Mouse (Mus musculus) WW6 (cell line): ENCODE data around the gene Setdb1.

Experiments used
- DNase-seq: peaks from one replicate; pipeline ENCODE4 v3.0.0-alpha.2; 2013; ENCODE audit warnings: low read depth, low spot score

The Setdb1 gene

DNA sequence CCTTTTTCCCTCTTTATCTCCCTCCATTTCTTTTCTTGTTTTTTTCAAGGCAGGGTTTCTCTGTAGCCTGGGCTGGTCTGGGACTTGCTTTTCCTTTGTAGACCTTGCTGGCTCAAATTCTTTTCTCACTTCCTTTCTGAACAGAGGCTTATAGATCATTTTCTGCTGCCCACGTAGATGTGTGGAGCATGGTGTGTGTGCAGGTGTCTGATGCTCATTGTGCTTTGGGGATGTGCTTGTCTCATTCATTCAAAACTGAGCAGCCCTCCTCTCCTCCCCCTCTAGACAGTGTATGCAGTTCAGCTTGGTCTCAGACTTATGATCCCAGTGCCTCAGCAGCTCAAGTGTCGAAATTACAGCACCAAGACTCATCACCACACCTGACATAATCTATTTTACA is 37.9 kb downstream of the Setdb1 start:
- DNase-seq: no peak

DNA sequence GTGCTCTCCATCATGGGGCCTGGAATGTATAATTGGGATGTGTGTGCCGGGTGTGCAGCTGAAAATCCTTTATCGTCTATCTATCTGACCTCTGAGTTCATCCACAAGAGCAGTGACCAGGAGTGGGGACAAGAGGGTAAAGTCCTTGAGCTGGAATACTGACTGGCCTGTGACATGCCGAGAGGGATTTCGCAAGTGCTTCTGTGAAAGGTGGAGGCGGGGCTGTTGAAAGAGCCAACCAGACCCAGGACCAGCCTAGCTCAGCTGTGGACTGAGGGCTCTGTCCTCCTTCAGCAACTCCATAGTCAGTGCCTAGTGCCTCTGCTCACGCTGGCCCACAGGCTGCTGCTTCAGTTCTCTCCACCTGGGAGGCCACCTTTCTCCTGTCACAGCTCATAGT is 38.5 kb downstream of the Setdb1 start:
- no peak for DNase-seq

DNA sequence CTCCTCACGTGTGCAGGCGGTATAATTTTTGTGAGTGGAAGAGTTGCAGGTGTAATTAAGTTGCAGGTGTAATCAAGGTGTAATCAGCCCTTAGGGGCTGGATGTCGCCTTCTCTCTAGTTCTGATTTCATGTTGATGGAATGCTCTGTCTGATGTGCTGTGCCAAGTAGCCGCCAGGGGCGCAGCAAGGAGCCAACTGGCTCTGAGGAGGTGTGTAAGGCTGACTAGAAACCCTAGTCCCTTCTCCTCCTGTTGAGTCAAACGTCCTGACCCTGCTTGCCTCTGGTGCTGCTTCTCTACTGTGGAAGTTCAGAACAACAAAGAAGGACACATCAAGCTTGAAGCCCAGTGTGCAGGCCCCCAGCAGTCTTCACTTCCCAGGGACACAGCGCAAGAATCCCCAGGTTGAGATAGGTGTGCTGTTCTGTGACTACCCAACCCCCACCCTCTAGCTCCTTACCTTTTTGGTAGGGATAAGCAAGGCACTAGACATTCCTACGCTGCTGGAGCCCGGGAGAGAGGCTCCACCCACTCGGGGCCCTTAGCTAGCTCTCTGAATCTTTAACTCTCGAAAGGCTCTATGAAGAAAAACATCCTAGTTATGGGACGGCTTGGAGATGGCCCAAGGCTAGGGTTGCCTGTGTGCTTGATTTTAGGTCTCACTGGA is 39.5 kb downstream of the Setdb1 start:
- peak; percentile 71 for DNase-seq

DNA sequence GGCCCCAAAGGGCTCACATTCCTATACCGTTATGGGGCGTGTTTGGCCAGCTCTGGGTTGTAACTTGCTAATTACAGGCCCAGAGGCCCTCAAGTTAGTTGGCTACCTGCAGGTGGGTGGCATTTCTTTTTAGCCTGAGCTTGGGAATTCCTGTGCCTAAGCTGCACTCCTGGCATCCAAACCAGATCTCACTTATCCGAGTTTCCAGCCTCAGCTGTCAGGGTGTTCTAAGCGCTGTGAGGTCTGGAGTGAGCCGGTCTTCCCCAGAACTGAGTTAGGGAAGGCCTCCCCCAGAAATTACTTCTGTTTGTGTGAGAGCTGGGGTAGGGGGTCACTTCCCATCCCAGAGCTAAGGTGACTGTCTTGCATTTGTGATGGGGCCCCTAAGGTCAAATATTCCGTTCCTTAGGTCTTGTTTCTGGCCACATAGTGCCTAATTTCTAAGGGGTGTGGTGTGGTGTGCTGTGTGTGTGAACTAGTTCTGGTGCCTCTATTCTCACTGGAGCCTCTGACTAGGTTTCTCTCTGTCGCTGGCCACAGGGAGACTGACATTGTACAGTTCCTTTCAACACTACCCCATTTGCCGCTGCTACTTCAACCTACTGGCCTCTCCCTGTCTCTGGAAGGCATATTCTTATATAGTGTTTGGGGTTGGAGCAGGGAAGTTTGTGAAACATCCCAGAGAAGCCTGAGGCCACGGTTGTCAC is 41.0 kb downstream of the Setdb1 start:
- DNase-seq: no peak

DNA sequence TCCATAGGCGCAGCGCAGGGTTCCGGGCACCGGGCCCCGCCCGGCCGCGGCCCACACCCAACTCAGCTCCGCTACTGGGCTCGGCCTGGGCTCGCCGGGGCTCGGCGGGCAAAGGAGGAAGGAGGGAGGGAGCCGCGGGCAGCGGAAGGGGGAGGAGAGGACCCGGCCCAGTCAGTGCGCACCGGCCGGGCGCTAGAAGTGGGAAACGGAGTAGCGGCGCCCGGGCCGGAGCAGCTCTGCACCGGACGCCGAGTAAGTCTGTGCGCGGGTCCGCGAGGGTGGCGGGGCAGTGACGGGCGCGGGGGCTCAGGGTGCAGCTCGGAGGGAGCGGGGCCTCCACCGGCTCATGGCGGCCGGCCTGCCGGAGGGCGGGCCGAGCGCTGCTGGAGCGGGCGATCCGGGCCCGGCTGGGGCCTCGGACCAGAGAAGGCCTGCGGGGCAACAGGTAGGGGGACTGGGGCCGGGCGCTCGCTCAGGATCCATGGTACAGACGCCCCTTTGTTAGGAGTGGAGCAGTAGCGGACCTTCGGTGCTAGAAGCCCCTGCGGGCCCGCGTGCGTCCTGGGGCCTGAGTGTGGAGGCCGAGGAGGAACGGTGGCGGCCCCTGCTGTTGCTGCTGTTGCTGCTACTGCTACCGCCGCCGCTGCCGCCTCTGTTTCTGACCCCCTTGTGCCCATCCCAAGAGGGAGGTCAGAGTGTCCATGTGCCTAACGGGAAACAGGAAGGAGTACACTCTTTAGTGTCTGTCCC is 41.7 kb downstream of the Setdb1 start:
- DNase-seq: peak; percentile 59

DNA sequence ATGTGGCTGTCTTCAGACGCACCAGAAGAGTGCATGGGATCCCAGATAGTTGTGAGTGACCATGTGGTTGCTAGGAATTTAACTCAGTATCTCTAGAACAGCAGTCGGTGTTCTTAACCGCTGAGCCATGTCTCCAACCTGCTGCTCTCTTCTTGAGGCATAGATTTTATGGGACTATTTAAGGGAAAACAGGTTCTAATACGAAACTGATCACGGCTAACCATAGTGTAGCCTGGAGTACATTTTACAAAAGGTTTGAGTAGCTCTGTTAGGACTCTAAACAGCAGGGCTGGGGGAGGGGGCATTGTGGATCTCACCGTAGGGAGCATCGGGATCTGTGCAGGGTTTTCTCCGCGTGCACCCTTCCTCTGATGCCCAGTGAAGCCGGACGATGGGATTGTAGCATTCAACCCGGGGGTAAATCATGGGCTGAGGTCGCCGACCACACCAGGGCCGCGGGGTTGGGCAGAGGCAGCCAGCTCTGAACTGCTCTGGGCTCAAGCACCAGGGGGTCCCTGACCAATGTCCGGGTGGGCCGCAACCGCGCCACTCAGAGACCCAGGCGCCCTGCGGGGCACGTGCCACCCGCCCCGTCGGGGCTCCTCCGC is 42.4 kb downstream of the Setdb1 start, which contains the start of gene Cers2:
Gene Cers2 (plus strand): TSS at position 306 of the 608 bp plus-strand sequence.
- no peak for DNase-seq

DNA sequence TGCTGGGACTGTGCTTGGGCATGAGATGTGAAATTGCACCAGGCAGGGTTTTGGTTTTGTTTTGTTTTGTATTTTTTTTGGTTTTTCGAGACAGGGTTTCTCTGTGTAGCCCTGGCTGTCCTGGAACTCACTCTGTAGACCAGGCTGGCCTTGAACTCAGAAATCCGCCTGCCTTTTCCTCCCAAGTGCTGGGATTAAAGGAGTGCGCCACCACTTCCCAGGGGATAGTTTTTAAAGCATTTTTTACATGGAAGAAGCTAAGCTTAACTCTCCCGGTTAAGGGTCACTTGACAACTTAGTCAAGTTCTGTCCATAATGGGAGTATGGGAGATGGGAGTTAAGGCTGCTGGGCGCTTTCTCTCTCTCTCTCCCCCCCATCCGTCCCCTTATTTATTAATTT is 42.9 kb downstream of the Setdb1 start:
- DNase-seq: no peak

DNA sequence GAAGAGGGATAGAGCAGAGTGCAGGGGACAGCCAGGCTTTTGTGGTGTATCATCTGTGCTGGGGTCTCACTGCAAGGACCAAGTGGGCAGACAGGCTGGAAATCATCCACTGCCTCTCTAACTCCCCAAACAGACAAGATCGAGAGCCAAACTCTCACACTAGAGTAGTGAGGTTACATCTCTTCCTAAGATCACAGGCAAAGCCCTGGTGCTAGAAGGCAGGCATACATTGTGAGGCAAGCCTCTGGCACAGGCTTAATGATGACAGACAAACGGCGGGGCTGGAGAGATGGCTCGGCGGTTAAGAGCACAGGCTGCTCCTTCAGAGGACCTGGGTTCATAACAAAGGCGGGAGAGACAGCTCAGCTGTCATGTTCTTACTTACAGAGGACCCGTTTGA is 43.5 kb downstream of the Setdb1 start:
- DNase-seq: no peak

DNA sequence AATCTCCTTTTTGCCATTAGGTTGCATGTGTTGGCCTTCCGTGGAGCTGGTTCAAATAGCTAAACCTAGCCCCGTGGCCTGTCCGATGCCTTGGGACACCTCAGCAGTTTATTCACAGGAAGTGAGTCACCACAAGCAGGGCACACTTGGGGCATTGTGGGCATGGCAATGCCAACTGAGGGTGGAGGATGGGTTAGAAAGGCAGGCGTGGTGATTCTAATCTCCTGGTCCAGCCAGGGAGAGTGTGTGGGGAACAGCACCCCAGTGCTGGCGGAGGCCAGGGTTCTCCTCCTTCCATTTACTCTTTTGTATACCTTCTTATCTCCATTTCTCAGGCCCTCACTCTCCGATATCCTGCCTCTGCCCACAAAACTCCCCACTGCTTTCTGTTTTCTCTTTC is 44.4 kb downstream of the Setdb1 start:
- DNase-seq: no peak

DNA sequence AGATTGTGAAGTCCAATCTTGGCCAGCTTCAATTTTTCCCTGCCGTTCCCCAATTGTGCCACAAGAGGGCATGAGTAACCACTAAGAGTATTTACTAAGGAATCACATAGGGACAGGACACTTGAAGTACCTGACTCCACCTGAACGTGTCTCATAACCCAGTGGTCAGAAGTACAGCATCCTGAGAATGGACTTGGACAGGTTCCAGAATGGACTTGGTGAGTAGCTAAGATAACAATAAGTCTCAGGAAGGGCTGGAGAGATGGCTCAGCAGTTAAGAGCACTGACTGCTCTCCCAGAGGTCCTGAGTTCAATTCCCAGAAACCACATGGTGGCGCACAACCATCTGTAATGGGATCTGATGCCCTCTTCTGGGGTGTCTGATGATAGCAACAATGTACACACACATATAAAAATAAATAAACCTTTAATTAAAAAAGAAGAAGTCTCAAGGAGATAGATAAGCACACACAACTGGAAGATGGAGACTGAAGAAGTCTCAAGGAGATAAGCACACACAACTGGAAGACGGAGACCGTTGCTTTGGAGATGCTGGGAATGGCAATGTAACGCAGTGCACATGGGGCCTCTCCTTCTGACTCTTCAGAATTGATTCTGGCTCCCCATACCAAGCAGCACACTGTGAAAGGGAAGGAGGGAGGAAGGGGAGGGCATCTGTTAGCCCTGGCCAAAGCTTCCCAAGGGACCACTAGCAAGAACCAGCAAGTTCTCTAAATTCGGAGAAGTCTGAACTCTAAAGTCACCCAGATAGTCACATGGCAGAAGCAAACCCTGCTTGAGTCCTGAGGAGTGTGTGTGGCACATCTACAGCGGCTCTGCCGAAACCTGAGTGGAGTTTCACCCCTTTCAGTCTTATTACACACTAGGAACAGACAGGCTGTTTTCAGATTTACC is 45.8 kb downstream of the Setdb1 start:
- peak; percentile 63 for DNase-seq

DNA sequence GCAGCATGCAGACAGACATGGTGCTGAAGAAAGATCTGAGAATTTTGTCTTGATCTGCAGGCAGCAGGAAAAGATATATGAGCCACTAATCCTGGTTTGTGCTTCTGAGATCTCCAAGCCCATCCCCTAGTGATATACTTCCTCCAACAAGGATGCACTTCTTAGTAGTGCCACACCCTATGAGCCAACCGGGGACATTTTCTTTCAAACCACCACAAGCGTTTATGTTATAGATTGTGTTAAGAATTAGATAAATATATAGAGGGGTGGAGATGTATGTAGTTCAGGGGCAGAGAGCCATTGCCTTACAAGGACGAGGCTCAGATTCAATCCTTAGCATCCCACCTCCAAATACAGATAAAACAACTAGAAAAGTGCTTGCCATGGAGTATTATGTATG is 46.5 kb downstream of the Setdb1 start:
- DNase-seq: no peak

DNA sequence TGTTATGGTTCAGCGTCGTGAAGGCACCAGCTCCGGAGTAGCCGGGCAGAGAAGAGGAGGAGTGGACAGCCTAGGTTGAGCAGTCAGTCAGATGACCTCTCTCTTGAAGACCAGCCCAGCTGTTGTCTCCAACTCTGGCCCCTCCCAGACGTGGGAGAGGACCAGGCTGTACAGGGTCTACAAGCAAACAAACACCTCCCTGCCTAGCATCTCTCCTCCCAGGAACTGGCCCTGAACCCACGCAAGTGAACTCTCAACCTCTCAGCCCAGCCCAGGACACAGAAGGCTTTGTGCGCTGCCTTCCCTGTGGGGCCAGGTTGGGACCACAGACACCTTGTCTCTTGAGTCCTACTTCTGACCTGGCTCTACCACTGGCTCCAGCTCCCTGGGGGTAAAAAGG is 49.9 kb downstream of the Setdb1 start, which contains the start of gene Anxa9:
Gene Anxa9 (minus strand): TSS at position 77 of the 400 bp plus-strand sequence.
- DNase-seq: no peak

DNA sequence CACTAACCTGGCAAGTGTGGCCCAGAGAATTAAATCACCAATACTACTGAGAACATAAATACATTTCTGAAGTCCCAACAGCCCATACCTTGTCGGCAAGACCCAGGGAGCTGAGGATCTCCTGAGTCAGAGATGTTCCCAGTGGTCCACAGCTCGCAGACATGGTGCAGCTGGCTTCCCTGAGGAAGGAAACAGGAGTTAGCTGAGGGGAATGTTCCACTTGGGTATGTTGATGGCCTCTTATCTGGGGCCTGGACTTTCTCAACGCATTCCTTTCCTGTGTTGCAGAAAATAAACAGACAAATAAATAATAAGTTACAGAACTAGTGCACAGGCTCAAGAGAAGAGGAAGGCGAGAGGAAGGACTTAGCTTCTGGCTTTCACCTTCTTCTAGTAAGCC is 50.8 kb downstream of the Setdb1 start:
- DNase-seq: no peak

DNA sequence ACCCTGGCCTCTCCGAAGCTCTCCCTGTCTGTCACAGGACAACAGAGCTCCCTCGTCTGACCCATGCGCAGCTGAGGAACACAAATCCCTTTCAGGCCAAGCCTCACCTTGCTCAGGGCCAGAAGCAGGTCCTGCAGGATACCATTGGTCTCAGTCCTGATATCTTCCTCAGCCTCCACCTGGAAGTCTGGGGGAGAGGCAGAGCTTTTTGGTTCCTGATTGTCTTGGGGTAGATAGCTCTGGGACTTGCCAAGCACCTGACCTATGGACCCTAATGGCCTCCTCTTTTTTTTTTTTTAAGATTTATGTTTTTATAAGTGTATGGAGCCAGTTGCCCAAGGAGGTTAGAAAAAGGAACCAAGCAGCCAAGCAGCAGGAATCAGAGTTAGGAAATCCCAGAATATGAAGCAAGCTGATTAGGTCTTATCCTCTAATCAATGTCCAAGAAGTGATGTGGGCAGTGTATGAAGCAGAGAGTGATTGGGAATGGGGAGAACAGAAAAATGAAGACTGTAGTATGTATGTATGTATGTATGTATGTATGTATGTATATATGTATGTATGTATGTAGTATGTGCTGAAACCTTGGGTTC is 55.7 kb downstream of the Setdb1 start:
- no peak for DNase-seq

DNA sequence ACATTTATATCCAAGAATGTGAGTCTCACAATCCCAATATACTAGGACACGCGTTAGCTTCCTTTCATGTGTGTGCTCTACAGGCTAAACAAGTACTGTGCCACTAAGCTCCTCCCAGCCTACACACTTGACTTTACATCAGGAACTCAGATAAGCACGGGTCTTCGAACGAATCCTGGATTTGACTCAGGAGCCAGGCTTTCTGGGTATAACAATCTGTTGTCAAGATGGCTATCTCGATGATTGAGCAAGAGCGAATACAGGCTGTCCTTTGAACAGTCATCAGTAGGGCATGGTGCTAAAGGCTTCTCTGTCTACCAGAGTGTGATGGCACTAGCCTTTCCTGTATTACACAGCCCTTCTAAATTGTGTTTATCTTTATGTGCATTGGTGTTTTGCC is 59.0 kb downstream of the Setdb1 start:
- no peak for DNase-seq

DNA sequence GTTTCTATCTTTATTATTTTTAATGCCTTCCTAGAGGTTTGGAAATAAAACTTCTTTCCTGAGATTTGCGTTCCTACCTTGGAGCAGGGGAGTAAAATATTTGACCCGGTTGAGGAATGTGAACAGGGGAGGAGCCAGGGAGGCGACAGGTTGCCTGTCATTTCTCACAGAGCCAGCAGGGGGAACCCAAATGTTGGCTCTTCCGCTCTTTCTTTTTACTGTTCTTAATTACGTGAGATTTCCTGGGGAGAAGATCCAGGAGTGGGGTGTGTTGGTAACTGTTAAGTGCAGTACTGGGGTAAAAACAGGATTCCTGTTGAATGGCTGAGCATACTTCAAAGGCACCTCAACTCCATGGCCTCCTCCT is 60.9 kb downstream of the Setdb1 start:
- no peak for DNase-seq

DNA sequence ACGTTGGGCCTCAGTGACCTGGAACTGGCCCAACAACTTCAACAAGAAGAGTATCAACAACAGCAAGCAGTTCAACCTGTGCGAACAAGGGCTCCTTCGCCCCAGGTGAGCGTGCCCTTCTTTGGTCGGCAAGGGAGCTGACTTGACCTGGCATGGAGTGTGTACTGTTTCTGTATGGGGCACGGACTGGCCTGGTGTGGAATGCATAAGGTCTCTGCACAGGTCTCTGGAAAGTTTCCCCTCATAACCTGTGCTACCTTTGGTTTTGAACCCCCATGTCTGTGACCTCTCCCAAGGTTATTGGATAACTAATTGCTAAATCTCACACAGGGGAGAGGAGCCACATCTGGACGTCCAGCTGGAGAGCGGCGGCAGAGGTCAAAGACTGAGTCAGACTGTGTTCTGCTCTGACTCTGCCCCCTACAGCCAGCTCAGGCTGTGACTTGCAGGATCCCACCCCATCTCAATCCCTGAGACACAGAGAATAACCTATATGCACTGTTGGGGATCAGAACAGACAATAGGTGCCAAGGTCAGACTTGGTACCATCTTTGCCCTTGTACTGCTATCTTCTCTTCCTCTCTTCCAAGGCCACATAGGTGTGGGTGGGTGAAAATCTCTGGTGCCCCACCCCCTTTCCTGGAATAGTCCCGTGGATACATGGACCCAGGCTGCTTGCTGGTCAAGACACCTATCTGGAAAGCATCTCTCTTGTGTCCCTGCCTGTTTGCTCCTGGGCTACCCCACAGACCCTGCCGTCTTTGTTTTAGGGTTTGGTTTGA is 61.5 kb downstream of the Setdb1 start:
- DNase-seq: no peak

DNA sequence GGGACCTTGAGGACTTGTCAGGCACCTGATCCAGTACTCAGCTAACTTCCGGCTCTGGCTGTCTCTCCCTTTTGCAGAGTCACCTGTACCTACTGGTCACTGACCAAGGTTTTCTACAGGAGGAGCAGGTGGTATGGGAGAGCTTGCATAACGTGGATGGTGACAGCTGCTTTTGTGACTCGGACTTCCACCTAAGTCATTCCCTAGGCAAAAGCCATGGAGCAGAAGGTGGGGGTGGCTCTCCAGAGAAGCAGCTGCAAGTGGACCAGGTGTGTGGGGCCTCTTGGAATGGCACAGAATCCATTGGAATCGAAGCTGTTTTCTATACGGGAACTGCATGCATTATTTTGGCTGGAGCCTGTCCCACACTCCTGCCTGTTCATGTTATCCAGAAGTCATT is 62.3 kb downstream of the Setdb1 start:
- DNase-seq: no peak

DNA sequence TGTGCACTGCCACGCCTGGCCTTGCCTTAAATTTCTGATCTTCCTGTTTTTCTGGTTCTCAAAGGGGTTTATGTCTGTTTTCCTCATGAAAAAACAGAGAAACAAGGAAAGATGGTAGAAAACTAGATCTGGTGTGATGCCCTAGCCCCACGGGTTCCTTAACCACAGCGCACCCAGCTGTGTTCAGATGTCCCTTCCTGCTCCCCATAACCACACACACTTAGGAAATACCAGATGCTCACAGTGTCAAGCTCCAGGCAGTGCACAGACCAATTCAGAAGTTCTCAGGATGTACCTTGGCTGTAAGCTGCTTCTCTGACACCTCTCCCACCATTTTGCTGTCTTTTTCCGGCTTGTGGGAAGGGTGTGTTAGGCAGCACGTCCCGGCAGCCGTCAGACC is 62.7 kb downstream of the Setdb1 start:
- DNase-seq: no peak

DNA sequence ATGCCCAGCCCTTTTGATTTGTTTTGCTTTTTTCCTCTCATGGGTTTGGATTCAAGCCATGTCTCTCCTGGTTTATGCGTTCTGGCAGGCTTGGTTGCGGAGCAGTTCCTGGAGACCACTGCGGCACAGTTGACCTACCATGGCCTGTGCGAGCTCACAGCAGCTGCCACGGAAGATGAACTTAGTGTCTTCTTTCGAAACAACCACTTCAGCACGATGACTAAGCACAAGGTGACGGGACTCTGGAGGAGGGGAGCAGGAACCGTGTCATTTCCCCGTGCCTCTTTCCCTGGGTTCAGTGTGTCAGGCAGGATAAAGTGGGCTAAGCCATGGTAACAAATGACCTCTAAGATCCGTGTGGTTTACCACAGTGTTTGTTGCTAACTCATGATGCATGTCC is 63.5 kb downstream of the Setdb1 start:
- no peak for DNase-seq
